Mouse (Mus musculus): ENCODE results near the gene Auh. TPM values are rescaled to one million over a fixed set of nuclear protein-coding genes. Genes with fewer than 3 reads are reported as not detected.

Auh gene
- total RNA-seq, 2 experiments from 2014 or later: 85.3 to 93.5 TPM

DNA sequence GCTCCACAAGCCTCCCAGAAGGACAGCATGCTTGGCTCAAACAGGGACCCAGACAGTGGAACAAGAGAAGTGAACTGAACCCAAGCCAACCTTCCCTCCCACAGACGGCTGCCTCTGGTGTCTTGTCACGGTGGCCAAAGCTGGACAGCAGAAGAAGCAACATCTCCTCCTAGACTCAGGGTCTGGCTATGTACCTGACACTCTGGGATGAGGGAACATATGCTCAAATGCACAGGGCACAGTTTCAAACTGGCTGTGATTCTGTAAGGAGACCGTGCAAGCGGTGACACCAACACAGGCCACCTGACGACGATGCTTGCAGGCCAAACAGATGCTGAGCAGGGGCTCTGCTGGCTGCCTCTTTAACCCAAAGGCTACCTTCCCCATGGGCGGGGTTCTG, 42.7 kb downstream of the Auh start:
- intact Hi-C loops (cut with DNase I): no loop called here
- no peak for DNase-seq (ENCODE audit: low spot score in 2 of 2)

DNA sequence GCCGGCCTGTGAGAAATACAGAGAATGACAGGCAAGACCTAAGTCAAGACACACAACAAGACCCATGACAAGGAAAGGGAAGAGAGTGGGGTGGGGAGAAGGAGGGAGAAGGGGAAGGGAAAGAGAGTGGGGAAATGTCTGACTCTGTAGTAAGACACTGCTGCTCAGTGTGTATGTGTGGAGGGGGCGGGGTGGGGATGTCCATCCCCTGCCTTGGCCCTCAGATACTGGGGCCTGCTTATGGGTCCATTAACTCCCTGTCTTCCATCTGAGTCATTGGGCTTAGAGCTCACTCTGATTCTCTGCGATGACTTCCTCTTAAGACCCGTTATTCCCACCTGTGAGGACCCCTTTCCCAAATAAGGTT, 45.5 kb downstream of the Auh start:
- intact Hi-C loops (cut with DNase I): no loop called here
- DNase-seq (ENCODE audit: low spot score in 2 of 2): no peak

DNA sequence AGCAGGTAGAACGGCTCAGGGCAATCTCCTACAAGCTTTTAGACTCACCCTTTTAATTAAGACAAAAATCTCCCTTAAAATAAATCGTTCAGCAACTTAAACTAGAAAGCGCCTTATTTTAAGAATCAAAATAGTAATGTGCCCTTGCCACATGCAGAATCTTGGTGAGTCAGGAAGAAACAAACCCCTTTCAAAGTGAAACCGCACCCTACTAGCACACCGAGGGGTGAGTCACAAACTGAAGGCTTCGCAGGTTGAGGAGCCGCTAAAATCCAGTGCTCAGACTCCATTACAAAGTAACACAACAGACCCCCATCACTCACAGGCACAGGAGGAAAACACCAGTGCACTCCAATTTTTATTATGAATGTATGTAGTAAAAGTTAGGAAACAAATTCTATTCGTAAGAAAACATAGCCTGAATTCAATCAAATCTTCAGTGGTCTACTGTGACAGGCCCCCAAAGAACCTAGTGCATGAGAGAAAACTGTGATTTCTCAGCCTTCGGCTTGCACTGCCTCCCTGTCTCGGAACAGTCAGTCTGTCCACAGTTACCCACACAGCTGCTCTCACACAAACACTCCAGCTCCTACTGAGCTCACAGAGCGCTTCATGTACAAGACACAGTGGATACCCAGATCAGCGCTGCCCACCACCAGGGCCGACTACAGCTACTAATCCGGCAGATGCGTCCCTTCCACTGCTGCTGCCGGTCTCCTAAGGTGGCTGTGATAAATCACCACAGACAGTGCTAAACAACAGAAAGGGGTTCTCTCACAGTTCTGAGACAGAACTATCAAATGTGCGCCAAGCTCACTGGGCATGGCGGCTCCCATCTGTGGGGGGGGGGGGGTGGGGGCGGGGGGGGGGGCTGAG, 46.2 kb downstream of the Auh start:
- DNase-seq (ENCODE audit: low spot score in 2 of 2): peak in 1 of 2 experiments; percentile 66
- intact Hi-C loops (cut with DNase I): no loop called here

DNA sequence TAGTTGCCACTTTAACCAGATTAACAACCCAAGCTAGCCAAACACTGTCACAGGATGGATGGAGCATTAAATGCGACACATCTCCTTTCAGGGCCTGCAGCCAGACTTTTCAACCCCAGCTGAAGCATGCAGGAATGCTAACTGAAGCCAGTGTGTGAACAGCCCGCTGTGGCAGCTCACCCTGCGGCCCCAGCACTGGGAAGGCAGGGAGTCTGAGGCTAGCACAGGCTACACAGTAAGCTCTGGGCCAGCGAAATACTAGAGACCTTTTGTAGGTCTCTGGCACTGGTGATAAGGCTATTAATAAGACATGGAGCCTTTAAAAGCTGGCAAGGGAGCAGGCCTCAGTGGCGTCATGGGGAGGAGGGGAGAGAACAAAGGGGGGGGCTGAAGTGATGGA, 49.1 kb downstream of the Auh start:
- peak in 1 of 2 experiments; percentile 14 for DNase-seq (ENCODE audit: low spot score in 2 of 2)
- intact Hi-C loops (cut with DNase I): no loop called here

DNA sequence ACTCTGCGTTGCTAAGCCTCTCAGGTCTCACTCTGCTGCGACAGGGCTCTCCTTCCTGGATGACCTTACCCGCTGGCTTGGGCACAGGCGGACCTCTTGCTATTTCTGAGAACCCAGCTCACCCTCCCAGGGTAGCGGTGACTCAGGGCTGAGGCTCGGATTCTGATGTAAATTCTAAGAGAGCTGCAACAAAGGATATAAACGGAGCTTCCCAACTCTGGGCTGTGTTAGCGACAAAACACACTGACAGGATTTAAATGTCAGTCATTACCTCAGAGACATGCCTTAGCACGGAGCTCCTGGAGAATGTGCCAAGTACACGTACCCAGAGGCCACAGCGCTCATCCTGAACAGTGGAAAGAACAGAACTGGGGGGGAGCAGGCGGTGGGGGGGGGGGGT, 49.6 kb downstream of the Auh start:
- DNase-seq (ENCODE audit: low spot score in 2 of 2): peak in 1 of 2 experiments; percentile 61
- intact Hi-C loops (cut with DNase I): loop anchor here (1.0 kb wide), 1 partner anchor 102 kb away; no protein-coding TSS in a partner anchor

DNA sequence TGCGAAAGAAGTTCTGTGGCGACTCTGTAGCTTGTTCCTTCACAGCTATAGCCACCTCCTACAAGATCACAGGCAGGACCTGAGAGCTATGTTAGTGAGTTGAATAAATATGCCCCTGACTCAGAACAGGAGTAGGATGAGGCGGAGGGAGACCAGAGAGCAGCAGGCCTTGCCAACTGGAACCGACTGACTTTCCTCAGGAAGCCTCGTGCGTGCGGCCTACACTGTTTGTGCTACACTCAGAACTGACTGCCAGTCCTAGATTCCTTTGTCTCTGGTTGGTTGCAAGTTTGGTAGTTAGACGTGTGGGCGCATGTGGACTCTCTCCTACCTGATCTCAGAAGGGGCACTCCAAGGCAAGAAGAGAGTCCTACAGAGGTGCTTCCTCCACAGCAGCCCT, 50.2 kb downstream of the Auh start:
- intact Hi-C loops (cut with DNase I): loop anchor here (1.0 kb wide), 1 partner anchor 103 kb away; no protein-coding TSS in a partner anchor
- peak in 1 of 2 experiments; percentile 92 for DNase-seq (ENCODE audit: low spot score in 2 of 2)

DNA sequence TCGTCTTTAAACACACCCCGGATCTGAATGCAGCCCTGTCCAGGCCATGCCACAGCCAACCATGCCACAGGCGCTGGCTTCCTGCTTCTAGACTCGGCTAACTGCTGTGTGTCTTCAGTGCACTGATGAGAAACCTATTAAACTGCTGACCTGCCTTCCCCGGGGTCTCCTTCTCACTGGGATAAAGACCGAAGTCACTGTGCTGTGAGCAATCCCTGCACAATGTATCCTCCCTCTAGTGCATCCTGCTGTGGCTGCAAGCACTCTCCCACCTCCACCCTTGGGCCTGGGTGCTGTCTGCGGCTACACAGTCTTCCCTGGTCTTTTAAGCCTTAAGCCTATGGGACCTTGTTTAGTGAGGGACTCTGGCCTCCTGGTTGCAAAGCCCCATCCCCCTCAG, 50.7 kb downstream of the Auh start:
- intact Hi-C loops (cut with DNase I): loop anchor here (1.0 kb wide), 1 partner anchor 103 kb away; no protein-coding TSS in a partner anchor
- no peak for DNase-seq (ENCODE audit: low spot score in 2 of 2)

DNA sequence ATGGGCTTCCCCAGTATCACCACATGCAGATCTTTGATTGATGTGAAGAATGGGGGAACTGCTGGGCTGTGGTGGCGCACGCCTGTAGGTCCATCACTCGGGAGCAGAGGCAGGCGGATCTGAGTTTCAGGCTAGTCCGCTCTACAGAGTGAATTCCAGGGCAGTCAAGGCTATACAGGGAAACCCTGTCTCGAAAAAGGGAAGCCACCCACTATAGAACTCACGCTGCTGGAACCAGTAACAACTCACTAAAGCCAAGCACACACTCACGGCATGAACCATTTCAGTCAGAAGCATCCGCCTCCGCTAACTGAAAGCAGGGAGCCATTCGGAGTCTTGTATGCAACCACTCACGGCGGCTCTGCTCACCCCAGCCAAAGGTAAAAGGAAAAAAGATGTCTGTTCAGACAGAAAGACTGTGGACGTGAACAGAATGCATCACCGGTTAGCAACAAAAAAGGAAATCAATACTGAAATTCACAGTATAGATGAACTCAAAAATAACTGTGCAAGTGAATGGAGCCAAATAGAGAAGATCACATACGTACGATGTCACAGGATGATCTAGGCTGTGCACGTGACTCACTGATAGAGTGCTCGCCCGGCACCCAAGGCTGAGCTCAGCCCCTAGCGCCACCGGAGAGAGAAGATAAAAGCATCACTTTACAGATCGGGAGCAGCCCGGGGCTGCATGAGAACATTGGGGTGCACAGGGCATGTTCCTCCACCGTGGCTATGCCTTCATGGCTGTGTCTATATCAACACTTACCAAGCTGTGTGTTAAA, 53.7 kb downstream of the Auh start:
- intact Hi-C loops (cut with DNase I): loop anchor here (2.0 kb wide), 1 partner anchor 57 kb away; no protein-coding TSS in a partner anchor
- DNase-seq (ENCODE audit: low spot score in 2 of 2): peak in 1 of 2 experiments; percentile 91

DNA sequence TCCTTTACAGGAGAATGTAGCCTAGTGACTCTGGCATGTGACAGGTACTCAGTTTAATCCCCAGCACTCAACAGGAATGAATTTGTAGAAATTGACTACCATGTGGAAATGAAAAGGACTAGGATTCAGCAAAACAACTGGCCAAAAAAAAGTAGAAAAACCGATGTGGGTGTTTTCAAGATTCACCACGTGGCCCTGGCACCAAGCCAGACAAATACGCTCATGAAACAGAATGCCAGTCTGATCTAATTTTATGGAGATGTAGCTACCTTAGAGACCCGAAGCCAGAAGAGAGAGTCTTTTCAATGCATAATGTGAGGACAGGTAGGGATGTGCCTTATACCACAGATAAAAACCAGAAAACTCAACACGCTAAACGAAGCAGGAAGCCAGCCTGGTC, 54.4 kb downstream of the Auh start:
- intact Hi-C loops (cut with DNase I): loop anchor here (2.0 kb wide), 1 partner anchor 56 kb away; no protein-coding TSS in a partner anchor
- peak in 1 of 2 experiments; percentile 33 for DNase-seq (ENCODE audit: low spot score in 2 of 2)

DNA sequence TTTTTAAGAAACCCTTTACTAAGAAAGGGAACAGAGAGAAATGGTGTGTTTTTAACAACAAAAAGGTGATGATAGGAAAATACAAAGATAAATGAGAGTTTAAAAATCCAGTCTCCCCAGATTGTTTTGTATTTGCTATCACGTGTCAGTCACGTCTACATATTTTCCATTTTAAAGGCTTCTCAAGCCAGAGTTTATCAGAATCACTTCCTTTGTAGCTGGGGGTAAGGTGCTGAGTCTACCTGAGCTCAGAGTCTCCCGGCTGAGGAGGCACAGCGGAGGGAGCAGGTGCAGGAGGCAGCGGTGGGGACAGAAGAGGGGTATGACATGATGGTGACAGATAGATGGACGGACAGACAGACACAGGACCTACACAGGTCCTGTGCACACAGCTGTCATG, 55.1 kb downstream of the Auh start:
- DNase-seq (ENCODE audit: low spot score in 2 of 2): no peak
- intact Hi-C loops (cut with DNase I): loop anchor here (2.0 kb wide), 1 partner anchor 56 kb away; no protein-coding TSS in a partner anchor

DNA sequence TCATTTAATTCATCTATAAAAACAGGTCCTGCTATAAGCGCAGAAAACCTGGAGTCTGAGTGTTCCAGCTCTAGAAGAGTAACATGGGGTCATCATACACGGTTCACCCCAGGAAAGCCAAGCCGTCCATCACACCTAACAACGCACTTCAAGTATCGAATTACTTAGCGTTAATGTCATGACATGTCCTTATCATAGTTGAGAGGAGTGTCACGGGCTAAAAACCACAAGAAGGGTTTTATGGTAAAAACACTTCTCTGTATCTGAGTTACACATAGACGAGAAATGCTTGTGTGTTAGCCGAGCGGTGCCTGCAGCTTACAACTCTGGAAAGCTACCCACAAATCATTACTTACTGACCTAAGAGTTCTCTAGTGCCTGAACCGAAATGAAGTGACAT, 55.6 kb downstream of the Auh start:
- intact Hi-C loops (cut with DNase I): loop anchor here (2.0 kb wide), 1 partner anchor 55 kb away; no protein-coding TSS in a partner anchor
- no peak for DNase-seq (ENCODE audit: low spot score in 2 of 2)

DNA sequence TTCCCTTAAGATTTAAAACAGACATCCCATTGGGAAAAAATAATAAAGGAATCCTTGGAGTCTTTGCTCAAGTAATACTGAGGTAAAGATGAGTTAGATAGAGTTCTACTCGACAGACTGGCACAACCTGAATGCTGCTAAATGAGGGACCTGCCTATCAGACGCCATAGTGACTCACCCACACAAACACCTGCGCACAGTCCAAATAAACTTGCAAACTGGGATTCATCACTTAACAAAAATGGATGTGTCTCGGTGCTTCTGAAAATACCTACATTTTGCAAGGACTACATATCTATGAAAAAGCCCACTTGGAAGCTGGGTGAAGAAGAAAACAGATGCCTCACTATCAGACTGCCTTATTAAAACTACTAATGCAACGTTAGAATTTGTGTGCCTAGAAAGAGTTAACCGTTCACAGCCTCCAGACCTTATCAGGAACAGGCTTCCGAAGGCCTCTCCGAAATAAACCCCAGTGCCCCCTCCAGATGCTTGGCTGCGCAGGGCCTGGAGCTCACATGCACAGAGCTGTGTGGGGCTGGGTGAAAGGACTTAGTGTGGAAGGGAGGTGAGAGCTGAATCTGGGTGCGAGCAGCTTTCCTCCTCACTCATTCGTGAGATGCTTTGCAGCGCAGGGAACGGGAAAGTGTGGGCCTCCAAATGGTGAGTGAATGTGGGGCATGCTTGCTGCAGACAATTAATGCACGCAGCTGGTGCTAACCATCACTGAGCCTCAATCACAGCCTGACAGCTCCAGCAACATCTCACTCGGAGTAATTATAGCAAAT, 63.3 kb downstream of the Auh start:
- intact Hi-C loops (cut with DNase I): loop anchor here (2.0 kb wide), 1 partner anchor 47 kb away; no protein-coding TSS in a partner anchor
- peak in 1 of 2 experiments; percentile 80 for DNase-seq (ENCODE audit: low spot score in 2 of 2)

DNA sequence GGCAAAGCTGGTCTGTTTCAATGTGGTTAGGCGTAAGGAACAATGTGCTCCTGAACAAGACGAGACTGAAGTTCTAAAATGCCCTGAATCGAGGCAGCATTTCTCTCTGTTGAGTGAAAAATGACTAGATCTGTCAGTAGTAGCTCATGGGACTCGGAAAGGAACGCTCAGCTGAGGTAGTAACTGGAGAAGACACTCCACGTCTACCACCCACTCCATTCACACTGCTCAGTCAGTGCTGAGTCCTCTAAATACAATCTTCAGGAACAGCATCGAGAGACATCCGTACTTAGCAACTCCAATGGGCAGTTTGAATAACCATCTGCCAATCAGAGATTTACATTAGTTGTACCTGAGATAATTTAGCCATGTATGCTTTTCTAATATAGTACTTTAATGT, 66.0 kb downstream of the Auh start:
- intact Hi-C loops (cut with DNase I): no loop called here
- peak in 1 of 2 experiments; percentile 67 for DNase-seq (ENCODE audit: low spot score in 2 of 2)

DNA sequence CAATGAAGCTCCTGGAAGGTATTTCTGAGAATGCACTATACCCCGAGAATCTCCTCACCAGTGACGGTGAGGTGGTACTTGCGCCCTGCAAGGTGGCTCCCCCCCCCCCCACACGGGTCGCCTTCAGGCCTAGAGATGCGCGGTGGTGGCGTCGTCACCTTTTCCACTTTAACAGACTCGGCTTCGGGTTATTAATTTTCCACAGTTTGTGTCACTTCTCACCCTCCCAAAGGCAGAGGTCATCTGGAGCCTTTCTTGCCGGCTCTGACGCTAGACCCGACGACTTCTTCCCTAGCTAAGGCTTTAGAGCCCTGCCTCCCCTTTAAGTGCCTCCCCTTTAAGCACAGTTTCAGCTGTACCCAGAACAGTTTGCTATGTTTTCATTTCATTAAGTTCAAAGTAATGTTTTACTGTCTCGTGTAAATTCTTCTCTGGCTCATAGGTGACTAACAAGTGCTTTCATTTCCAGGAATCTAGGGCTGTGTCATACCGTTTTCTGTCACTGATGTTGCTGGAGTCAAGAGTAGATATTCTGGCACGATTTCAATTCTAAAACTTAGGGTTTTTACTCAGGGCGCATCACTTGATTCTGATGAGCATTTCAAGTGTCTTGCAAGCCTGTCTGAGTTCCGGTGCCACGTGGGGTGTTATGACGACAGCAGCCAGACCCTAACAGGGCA, 69.3 kb downstream of the Auh start:
- no peak for DNase-seq (ENCODE audit: low spot score in 2 of 2)
- intact Hi-C loops (cut with DNase I): no loop called here

DNA sequence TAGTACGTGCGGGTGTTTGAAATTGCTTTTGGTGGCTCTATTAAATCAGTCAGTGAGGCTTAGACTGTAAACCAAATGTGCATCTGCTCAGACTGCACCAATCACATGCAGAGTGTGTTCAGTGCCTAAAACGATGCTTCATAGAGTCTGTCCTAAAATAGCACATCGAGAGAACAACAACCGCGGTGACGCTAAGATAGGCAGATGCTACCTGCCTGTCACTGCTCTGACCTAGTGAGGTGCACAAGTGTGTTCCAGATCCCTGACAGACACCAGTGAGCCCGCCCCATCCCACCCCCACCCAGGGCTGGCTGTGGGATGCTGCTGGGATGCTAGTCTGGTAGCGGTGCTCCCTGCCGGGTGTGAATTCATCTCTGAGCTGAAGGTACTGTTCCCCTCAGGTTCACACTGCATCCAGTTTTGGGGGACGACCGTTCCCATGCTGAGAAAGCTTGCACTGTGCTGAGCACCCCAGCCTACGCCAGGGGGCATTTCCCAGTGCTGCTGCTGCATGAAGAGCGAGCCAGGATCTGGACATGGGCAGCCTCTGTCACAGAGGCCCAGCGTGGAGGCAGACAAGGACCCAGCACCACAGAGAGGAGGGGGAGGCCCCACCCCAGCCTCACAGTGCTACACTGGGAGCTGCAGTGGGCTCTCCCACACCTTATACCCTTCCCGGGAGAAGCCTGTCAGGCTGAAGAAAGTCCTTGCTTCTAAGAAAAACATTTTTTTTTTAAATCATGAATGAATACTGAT, 70.2 kb downstream of the Auh start:
- peak in 1 of 2 experiments; percentile 54 for DNase-seq (ENCODE audit: low spot score in 2 of 2)

DNA sequence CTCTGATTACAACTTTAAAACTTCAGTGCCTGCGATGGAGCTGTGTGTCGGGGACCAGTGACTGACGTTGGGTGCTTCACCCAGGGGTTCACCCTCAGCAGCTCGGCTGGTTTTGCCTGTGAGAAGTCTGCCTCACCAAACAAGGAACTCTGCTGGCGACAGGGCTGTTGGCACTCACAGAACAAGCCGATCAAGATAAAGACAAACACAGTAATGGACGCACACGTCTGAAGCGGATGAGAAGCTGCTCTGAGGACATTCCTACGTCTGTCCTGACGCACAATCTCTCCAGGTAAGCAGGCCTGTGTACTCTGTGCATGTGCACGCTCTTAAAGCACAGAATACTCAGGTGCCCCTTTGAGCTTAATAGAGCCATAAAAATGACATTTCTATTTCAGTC, 71.1 kb downstream of the Auh start:
- intact Hi-C loops (cut with DNase I): no loop called here
- no peak for DNase-seq (ENCODE audit: low spot score in 2 of 2)

More for the DNA sequence above, 70.2 kb downstream of the Auh start:
- intact Hi-C loops (cut with DNase I): no loop called here

DNA sequence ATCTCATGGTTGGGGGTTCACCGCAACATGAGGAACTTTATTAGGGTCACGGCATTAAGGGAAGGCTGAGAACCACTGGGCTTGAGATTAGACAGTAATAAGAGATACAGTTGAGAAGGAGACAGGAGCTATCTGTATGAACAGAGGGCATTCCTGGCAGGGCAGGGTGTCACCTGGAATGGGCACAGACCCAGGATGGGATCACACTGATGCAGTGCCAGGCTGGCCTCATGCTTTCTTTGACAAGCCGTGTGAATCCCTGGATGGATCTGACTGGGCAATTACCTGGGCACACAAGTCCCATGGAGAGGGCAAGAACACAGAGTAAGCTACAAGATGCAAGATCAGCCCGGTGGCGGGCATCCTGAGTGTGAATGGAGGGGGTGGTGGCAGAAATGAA, 71.7 kb downstream of the Auh start:
- DNase-seq (ENCODE audit: low spot score in 2 of 2): no peak
- intact Hi-C loops (cut with DNase I): no loop called here

DNA sequence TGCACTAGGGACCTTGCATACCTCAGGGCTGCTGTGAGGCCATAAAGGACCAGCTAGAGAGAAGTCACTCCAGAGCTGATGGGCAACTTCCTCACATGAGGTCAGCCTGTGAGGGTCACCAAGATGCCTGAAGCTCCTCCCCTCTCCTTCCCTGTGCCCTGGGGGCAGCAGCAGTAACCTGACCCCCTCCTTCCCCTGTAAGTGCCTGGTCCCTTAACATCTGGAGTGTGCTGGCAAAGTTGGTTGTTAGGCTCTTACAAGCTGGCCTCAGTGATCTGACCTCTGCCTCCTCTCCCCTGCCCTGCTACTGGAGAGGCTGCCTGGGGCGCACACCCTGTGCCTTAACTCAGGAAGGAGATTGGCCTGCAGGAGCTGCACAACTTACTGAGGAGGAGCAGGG, 75.9 kb downstream of the Auh start:
- intact Hi-C loops (cut with DNase I): no loop called here
- DNase-seq (ENCODE audit: low spot score in 2 of 2): no peak
